Mouse (Mus musculus): ENCODE results near the gene Gas2l3. TPM values are rescaled to one million over a fixed set of nuclear protein-coding genes. Genes with fewer than 3 reads are reported as not detected.
A peak's percentile ranks its signal among the peaks of the same experiment; 100 is the strongest.

Gas2l3 gene
- total RNA-seq, 1 experiment from 2014 or later: 0.47 TPM

- ATAC-seq (ENCODE audit: extremely low read depth, insufficient number of reproducible peaks, low FRiP score, poor library complexity, severe bottlenecking): 0 out of 2 replicates have a peak, but pooled peaks have one; percentile 26
Observed at GRCm38 (mm10) chr10:89415478-89415877, 28.3 kb downstream of the Gas2l3 start.

- no peak for ATAC-seq (ENCODE audit: extremely low read depth, insufficient number of reproducible peaks, low FRiP score, poor library complexity, severe bottlenecking)
Observed at GRCm38 (mm10) chr10:89407551-89407950, 36.2 kb downstream of the Gas2l3 start.

- ATAC-seq (ENCODE audit: extremely low read depth, insufficient number of reproducible peaks, low FRiP score, poor library complexity, severe bottlenecking): no peak
Observed at GRCm38 (mm10) chr10:89406733-89407484, 36.9 kb downstream of the Gas2l3 start.

GRCm38 (mm10) chr10:89404936-89405335, 38.8 kb downstream of the Gas2l3 start:
- ATAC-seq (ENCODE audit: extremely low read depth, insufficient number of reproducible peaks, low FRiP score, poor library complexity, severe bottlenecking): no peak

- ATAC-seq (ENCODE audit: extremely low read depth, insufficient number of reproducible peaks, low FRiP score, poor library complexity, severe bottlenecking): no peak
Observed at GRCm38 (mm10) chr10:89400674-89401336, 43.0 kb downstream of the Gas2l3 start.

GRCm38 (mm10) chr10:89395823-89396222, 47.9 kb downstream of the Gas2l3 start:
- ATAC-seq (ENCODE audit: extremely low read depth, insufficient number of reproducible peaks, low FRiP score, poor library complexity, severe bottlenecking): no peak

- ATAC-seq (ENCODE audit: extremely low read depth, insufficient number of reproducible peaks, low FRiP score, poor library complexity, severe bottlenecking): no peak
Observed at GRCm38 (mm10) chr10:89395321-89395720, 48.4 kb downstream of the Gas2l3 start.

GRCm38 (mm10) chr10:89392687-89393086, 51.1 kb downstream of the Gas2l3 start:
- no peak for ATAC-seq (ENCODE audit: extremely low read depth, insufficient number of reproducible peaks, low FRiP score, poor library complexity, severe bottlenecking)

- ATAC-seq (ENCODE audit: extremely low read depth, insufficient number of reproducible peaks, low FRiP score, poor library complexity, severe bottlenecking): no peak
Observed at GRCm38 (mm10) chr10:89391571-89392163, 52.1 kb downstream of the Gas2l3 start.

GRCm38 (mm10) chr10:89386461-89386860, 57.3 kb downstream of the Gas2l3 start:
- no peak for ATAC-seq (ENCODE audit: extremely low read depth, insufficient number of reproducible peaks, low FRiP score, poor library complexity, severe bottlenecking)

GRCm38 (mm10) chr10:89383462-89383861, 60.3 kb downstream of the Gas2l3 start:
- peak; percentile 44; the same call in 1 of the 2 replicates for ATAC-seq (ENCODE audit: extremely low read depth, insufficient number of reproducible peaks, low FRiP score, poor library complexity, severe bottlenecking)

GRCm38 (mm10) chr10:89377750-89378149, 66.0 kb downstream of the Gas2l3 start:
- ATAC-seq (ENCODE audit: extremely low read depth, insufficient number of reproducible peaks, low FRiP score, poor library complexity, severe bottlenecking): no peak

- no peak for ATAC-seq (ENCODE audit: extremely low read depth, insufficient number of reproducible peaks, low FRiP score, poor library complexity, severe bottlenecking)
Observed at GRCm38 (mm10) chr10:89370051-89370450, 73.7 kb downstream of the Gas2l3 start.

GRCm38 (mm10) chr10:89358933-89359332, 84.8 kb downstream of the Gas2l3 start:
- ATAC-seq (ENCODE audit: extremely low read depth, insufficient number of reproducible peaks, low FRiP score, poor library complexity, severe bottlenecking): no peak

Other genes with a start within 250 kb of the Gas2l3 start
- not detected in 2 replicates for gene Ano4, start 99.2 kb downstream of the Gas2l3 start, total RNA-seq (2017)
- not detected in 2 replicates for gene Nr1h4, start 89.6 kb upstream of the Gas2l3 start, total RNA-seq (2017)
- 0.12 and 0.37 TPM in 2 replicates for gene Slc17a8, start 177.3 kb upstream of the Gas2l3 start, total RNA-seq (2017)
- gene Scyl2, start 242.3 kb upstream of the Gas2l3 start, total RNA-seq (2017): 57.4 and 61.5 TPM in 2 replicates

Data from neutrophil, adult 5-6 weeks (primary cell).